Mouse (Mus musculus): ENCODE measurements at regions not wholly inside any gene's neighbourhood (a gene's known extent, or its start where the extent isn't known, plus 50 kb on each side); places are given as distances from the start of the nearest gene placed in this dataset.

GRCm38 (mm10) chr2:134730547-134730946 is 55.3 kb upstream of the Plcb1 start:
- Histone ChIP-seq H3K27me3 (ENCODE audit: insufficient read depth, low read length) (no peaks in the 10 kb centered on the region), H3K4me1 (ENCODE audit: insufficient read depth, low read depth, low read length) (no peaks in the 10 kb centered on the region), H3K4me3 (ENCODE audit: low read depth, low read length) (no peak overlapping the region), H3K36me3 (replicated peaks) (no peaks in the 10 kb centered on the region), H3K9me3 (replicated peaks) (no peaks in the 10 kb centered on the region)
- no peak for DNase-seq (ENCODE audit: low spot score)
- no peak for ATAC-seq (ENCODE audit: extremely low read depth, insufficient number of reproducible peaks, low FRiP score, poor library complexity, severe bottlenecking)
- TF ChIP-seq POLR2AphosphoS5 (IDR thresholded peaks at IDR 0.05; ENCODE audit: insufficient replicate concordance, low read depth, low read length) = no peak

GRCm38 (mm10) chr2:134726713-134727112 is 59.2 kb upstream of the Plcb1 start:
- TF ChIP-seq GATA1 (IDR thresholded peaks at IDR 0.05; ENCODE audit: borderline replicate concordance, low read length) (no peak), POLR2AphosphoS5 (IDR thresholded peaks at IDR 0.05; ENCODE audit: insufficient replicate concordance, low read depth, low read length) (no peak), TAL1 (conservative IDR thresholded peaks at IDR 0.05; ENCODE audit: low read depth, low read length) (no peak), CTCF (IDR thresholded peaks at IDR 0.05; ENCODE audit: low read depth, low read length) (no peak), GATA2 (IDR thresholded peaks at IDR 0.05; ENCODE audit: borderline replicate concordance, low read depth, low read length) (no peak)
- Histone ChIP-seq H3K4me3 (ENCODE audit: low read depth, low read length) (no peak overlapping the region), H3K36me3 (replicated peaks) (no peaks in the 10 kb centered on the region), H3K27me3 (ENCODE audit: insufficient read depth, low read length) (no peaks in the 10 kb centered on the region), H3K4me1 (ENCODE audit: insufficient read depth, low read depth, low read length) (no peaks in the 10 kb centered on the region), H3K9me3 (replicated peaks) (no peaks in the 10 kb centered on the region)
- DNase-seq (ENCODE audit: low spot score) (no peak), ATAC-seq (ENCODE audit: extremely low read depth, insufficient number of reproducible peaks, low FRiP score, poor library complexity, severe bottlenecking) (no peak)

DNA sequence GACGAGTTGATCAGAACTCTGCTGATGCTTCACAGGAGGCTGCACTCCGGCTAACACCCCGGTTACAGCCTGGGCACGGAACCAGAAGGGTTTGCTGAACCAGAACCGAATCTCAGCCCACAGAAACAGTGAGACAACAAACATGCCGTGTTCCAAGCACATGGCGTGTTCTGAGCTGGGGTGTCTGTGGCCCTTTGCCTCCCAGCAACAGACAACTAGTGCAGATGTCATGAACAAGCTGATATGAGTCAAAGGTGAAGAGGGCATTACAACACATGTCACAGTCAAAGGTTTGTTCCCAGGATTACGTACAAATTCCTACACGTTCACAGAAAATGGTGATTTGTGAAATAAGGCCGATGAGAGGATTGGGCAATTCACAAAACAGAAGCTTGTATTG is 61.8 kb upstream of the Plcb1 start:
- no peak for DNase-seq (ENCODE audit: low spot score)
- TF ChIP-seq CTCF (IDR thresholded peaks at IDR 0.05; ENCODE audit: low read depth, low read length) (no peak), GATA2 (IDR thresholded peaks at IDR 0.05; ENCODE audit: borderline replicate concordance, low read depth, low read length) (no peak), POLR2AphosphoS5 (IDR thresholded peaks at IDR 0.05; ENCODE audit: insufficient replicate concordance, low read depth, low read length) (no peak), TAL1 (conservative IDR thresholded peaks at IDR 0.05; ENCODE audit: low read depth, low read length) (no peak), GATA1 (IDR thresholded peaks at IDR 0.05; ENCODE audit: borderline replicate concordance, low read length) (no peak)
- Histone ChIP-seq H3K9me3 (replicated peaks) (no peaks in the 10 kb centered on the region), H3K4me3 (ENCODE audit: low read depth, low read length) (no peak overlapping the region), H3K27me3 (ENCODE audit: insufficient read depth, low read length) (no peaks in the 10 kb centered on the region), H3K4me1 (ENCODE audit: insufficient read depth, low read depth, low read length) (no peaks in the 10 kb centered on the region), H3K36me3 (replicated peaks) (no peaks in the 10 kb centered on the region)
- ATAC-seq (ENCODE audit: extremely low read depth, insufficient number of reproducible peaks, low FRiP score, poor library complexity, severe bottlenecking) = no peak

GRCm38 (mm10) chr2:134717815-134718362 is 68.0 kb upstream of the Plcb1 start:
- no peak for TF ChIP-seq GATA2 (IDR thresholded peaks at IDR 0.05; ENCODE audit: borderline replicate concordance, low read depth, low read length)
- no peak for TF ChIP-seq POLR2AphosphoS5 (IDR thresholded peaks at IDR 0.05; ENCODE audit: insufficient replicate concordance, low read depth, low read length)
- TF ChIP-seq CTCF (IDR thresholded peaks at IDR 0.05; ENCODE audit: low read depth, low read length) = no peak
- no peak for TF ChIP-seq TAL1 (conservative IDR thresholded peaks at IDR 0.05; ENCODE audit: low read depth, low read length)

GRCm38 (mm10) chr2:134716531-134716930 is 69.3 kb upstream of the Plcb1 start:
- ATAC-seq (ENCODE audit: extremely low read depth, insufficient number of reproducible peaks, low FRiP score, poor library complexity, severe bottlenecking) = no peak
- no peak for TF ChIP-seq TAL1 (conservative IDR thresholded peaks at IDR 0.05; ENCODE audit: low read depth, low read length)
- no peak for TF ChIP-seq POLR2AphosphoS5 (IDR thresholded peaks at IDR 0.05; ENCODE audit: insufficient replicate concordance, low read depth, low read length)
- TF ChIP-seq GATA1 (IDR thresholded peaks at IDR 0.05; ENCODE audit: borderline replicate concordance, low read length) = no peak
- TF ChIP-seq GATA2 (IDR thresholded peaks at IDR 0.05; ENCODE audit: borderline replicate concordance, low read depth, low read length) = no peak
- no peaks in the 10 kb centered on the region for H3K36me3 ChIP-seq (replicated peaks)

More at GRCm38 (mm10) chr2:134717815-134718362, 68.0 kb upstream of the Plcb1 start:
- Histone ChIP-seq H3K9me3 (replicated peaks) (no peaks in the 10 kb centered on the region), H3K27me3 (ENCODE audit: insufficient read depth, low read length) (no peaks in the 10 kb centered on the region), H3K4me1 (ENCODE audit: insufficient read depth, low read depth, low read length) (no peaks in the 10 kb centered on the region), H3K4me3 (ENCODE audit: low read depth, low read length) (no peak overlapping the region), H3K36me3 (replicated peaks) (no peaks in the 10 kb centered on the region)
- DNase-seq (ENCODE audit: low spot score) (no peak), ATAC-seq (ENCODE audit: extremely low read depth, insufficient number of reproducible peaks, low FRiP score, poor library complexity, severe bottlenecking) (no peak)

DNA sequence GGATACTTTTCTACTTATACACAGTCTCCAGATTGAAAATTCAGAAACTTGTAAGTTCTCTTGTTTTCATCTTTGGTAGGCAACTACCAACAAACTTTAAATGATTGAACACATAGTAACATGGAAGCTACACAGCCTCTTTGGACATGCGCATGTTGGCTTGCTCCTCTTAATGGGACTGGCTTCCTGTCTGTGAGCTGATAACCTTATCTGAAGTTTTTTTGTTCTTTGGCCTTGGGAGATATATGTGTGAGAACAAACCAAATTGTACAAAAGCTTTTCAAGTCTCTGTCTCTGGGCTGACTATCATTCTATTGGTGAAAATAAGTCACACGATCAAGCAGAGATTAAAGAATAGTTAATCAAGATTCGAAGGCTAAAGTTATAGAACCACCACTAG is 70.1 kb upstream of the Tmx4 start:
- TF ChIP-seq POLR2AphosphoS5 (IDR thresholded peaks at IDR 0.05; ENCODE audit: insufficient replicate concordance, low read depth, low read length) (no peak), TAL1 (conservative IDR thresholded peaks at IDR 0.05; ENCODE audit: low read depth, low read length) (no peak), GATA1 (IDR thresholded peaks at IDR 0.05; ENCODE audit: borderline replicate concordance, low read length) (no peak), GATA2 (IDR thresholded peaks at IDR 0.05; ENCODE audit: borderline replicate concordance, low read depth, low read length) (no peak), CTCF (IDR thresholded peaks at IDR 0.05; ENCODE audit: low read depth, low read length) (no peak)
- ATAC-seq (ENCODE audit: extremely low read depth, insufficient number of reproducible peaks, low FRiP score, poor library complexity, severe bottlenecking) = peak; percentile 45
- no peak for DNase-seq (ENCODE audit: low spot score)
- Histone ChIP-seq H3K36me3 (replicated peaks) (no peaks in the 10 kb centered on the region), H3K27me3 (ENCODE audit: insufficient read depth, low read length) (no peaks in the 10 kb centered on the region), H3K9me3 (replicated peaks) (no peaks in the 10 kb centered on the region), H3K4me3 (ENCODE audit: low read depth, low read length) (no peak overlapping the region), H3K4me1 (ENCODE audit: insufficient read depth, low read depth, low read length) (no peaks in the 10 kb centered on the region)

More at GRCm38 (mm10) chr2:134716531-134716930, 69.3 kb upstream of the Plcb1 start:
- H3K4me3 ChIP-seq (ENCODE audit: low read depth, low read length) = no peak overlapping the region
- no peaks in the 10 kb centered on the region for H3K27me3 ChIP-seq (ENCODE audit: insufficient read depth, low read length)
- no peak for DNase-seq (ENCODE audit: low spot score)
- no peaks in the 10 kb centered on the region for H3K9me3 ChIP-seq (replicated peaks)
- H3K4me1 ChIP-seq (ENCODE audit: insufficient read depth, low read depth, low read length) = no peaks in the 10 kb centered on the region

DNA sequence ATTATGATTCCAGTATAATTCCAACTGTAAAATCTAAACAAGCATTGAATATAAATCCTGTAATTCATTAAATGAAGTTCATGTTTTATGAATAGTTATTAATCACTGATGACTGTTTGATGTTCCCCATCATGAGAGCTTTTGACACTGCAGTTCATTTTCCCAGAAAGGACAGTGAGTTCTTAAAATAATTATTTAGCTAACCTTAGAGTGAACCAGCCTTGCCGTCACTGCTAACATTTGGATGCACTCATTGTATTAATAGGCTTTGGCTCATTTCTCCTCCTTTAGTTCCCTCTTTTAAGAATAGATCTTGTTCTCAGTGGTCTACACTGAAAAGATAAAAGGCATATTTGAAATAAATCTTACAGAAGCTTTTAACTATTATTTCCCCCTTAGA is 64.8 kb upstream of the Tmx4 start:
- no peak for TF ChIP-seq GATA2 (IDR thresholded peaks at IDR 0.05; ENCODE audit: borderline replicate concordance, low read depth, low read length)
- TF ChIP-seq POLR2AphosphoS5 (IDR thresholded peaks at IDR 0.05; ENCODE audit: insufficient replicate concordance, low read depth, low read length) = no peak
- TF ChIP-seq CTCF (IDR thresholded peaks at IDR 0.05; ENCODE audit: low read depth, low read length) = no peak
- no peak for TF ChIP-seq TAL1 (conservative IDR thresholded peaks at IDR 0.05; ENCODE audit: low read depth, low read length)
- TF ChIP-seq GATA1 (IDR thresholded peaks at IDR 0.05; ENCODE audit: borderline replicate concordance, low read length) = no peak
- no peak for ATAC-seq (ENCODE audit: extremely low read depth, insufficient number of reproducible peaks, low FRiP score, poor library complexity, severe bottlenecking)

More for the DNA sequence above, 64.8 kb upstream of the Tmx4 start:
- no peaks in the 10 kb centered on the region for H3K36me3 ChIP-seq (replicated peaks)
- H3K4me3 ChIP-seq (ENCODE audit: low read depth, low read length) = no peak overlapping the region
- DNase-seq (ENCODE audit: low spot score) = no peak
- H3K9me3 ChIP-seq (replicated peaks) = no peaks in the 10 kb centered on the region
- H3K27me3 ChIP-seq (ENCODE audit: insufficient read depth, low read length) = no peaks in the 10 kb centered on the region
- H3K4me1 ChIP-seq (ENCODE audit: insufficient read depth, low read depth, low read length) = no peaks in the 10 kb centered on the region
